Mouse (Mus musculus): ENCODE measurements around the gene Spin4. TPM values are rescaled to one million over a fixed set of nuclear protein-coding genes. Genes with fewer than 3 reads are reported as not detected.

Spin4 gene
- total and polyA plus RNA-seq, 3 experiments: 0.08 TPM; not detected in 2

- TF ChIP-seq POLR2AphosphoS5 (IDR thresholded peaks at IDR 0.05; ENCODE audit: borderline replicate concordance, low read depth, low read length) (no peak), GATA1 (IDR thresholded peaks at IDR 0.05; ENCODE audit: low read depth, low read length) (no peak)
These were observed 14.4 kb downstream of the Spin4 start (continued) for GRCm38 (mm10) chrX:95012033-95012432.

- H3K4me1 ChIP-seq (ENCODE audit: control insufficient read depth in 1 of 2, insufficient read depth in 2 of 2, low read length in 2 of 2): no peaks in the 10 kb centered on the region
These were observed 27.6 kb downstream of the Spin4 start for GRCm38 (mm10) chrX:94998845-94999244.

GRCm38 (mm10) chrX:94994113-94994512 lies 32.4 kb downstream of the Spin4 start:
- no peak overlapping the region for H3K4me3 ChIP-seq (ENCODE audit: control insufficient read depth in 1 of 2, insufficient read depth in 1 of 2, low read depth in 2 of 2, low read length in 2 of 2)
- no peak overlapping the region for H3K9ac ChIP-seq (ENCODE audit: control insufficient read depth, low read depth, low read length, poor library complexity, severe bottlenecking)
- no peaks in the 10 kb centered on the region for H3K4me1 ChIP-seq (ENCODE audit: control insufficient read depth in 1 of 2, insufficient read depth in 2 of 2, low read length in 2 of 2)
- TF ChIP-seq MYB (IDR thresholded peaks at IDR 0.05; ENCODE audit: low read depth, low read length) (no peak), ETS1 (IDR thresholded peaks at IDR 0.05; ENCODE audit: low read depth, low read length) (no peak), UBTF (IDR thresholded peaks at IDR 0.05; ENCODE audit: borderline replicate concordance, insufficient read depth, low read depth, low read length) (no peak)
- H3K27ac ChIP-seq (ENCODE audit: control insufficient read depth, low read depth, low read length): no peak overlapping the region
- H3K79me2 ChIP-seq (ENCODE audit: control insufficient read depth, insufficient read depth, low read length, poor library complexity): no peaks in the 10 kb centered on the region
- DNase-seq (ENCODE audit: low read depth, low spot score): no peak
- H3K9me3 ChIP-seq (replicated peaks; ENCODE audit: insufficient read depth, low read length): no peaks in the 10 kb centered on the region
- no peaks in the 10 kb centered on the region for H3K36me3 ChIP-seq (ENCODE audit: control insufficient read depth in 1 of 2, insufficient read depth in 2 of 2, low read length in 2 of 2)
- H3K27me3 ChIP-seq (ENCODE audit: control insufficient read depth in 1 of 2, insufficient read depth in 2 of 2, low read length in 2 of 2): no peaks in the 10 kb centered on the region

More at GRCm38 (mm10) chrX:94998845-94999244, 27.6 kb downstream of the Spin4 start:
- H3K9ac ChIP-seq (ENCODE audit: control insufficient read depth, low read depth, low read length, poor library complexity, severe bottlenecking): no peak overlapping the region
- no peaks in the 10 kb centered on the region for H3K9me3 ChIP-seq (replicated peaks; ENCODE audit: insufficient read depth, low read length)
- H3K36me3 ChIP-seq (ENCODE audit: control insufficient read depth in 1 of 2, insufficient read depth in 2 of 2, low read length in 2 of 2): no peaks in the 10 kb centered on the region
- H3K27ac ChIP-seq (ENCODE audit: control insufficient read depth, low read depth, low read length): no peak overlapping the region
- no peak for DNase-seq (ENCODE audit: low read depth, low spot score)
- H3K27me3 ChIP-seq (ENCODE audit: control insufficient read depth in 1 of 2, insufficient read depth in 2 of 2, low read length in 2 of 2): no peaks in the 10 kb centered on the region
- peak in 1 of 3 experiments; percentile 11; a peak in 1 of 6 replicates for TF ChIP-seq CTCF (IDR thresholded peaks at IDR 0.05 in 2 of 3, conservative IDR thresholded peaks at IDR 0.05 in 1 of 3; ENCODE audit: control insufficient read depth in 1 of 3, insufficient read depth in 1 of 3, low read depth in 2 of 3, low read length in 3 of 3, poor library complexity in 1 of 3, severe bottlenecking in 1 of 3)
- no peak for TF ChIP-seq NRF1 (IDR thresholded peaks at IDR 0.05; ENCODE audit: insufficient read depth, low read depth, low read length, poor library complexity, severe bottlenecking)
- H3K4me3 ChIP-seq (ENCODE audit: control insufficient read depth in 1 of 2, insufficient read depth in 1 of 2, low read depth in 2 of 2, low read length in 2 of 2): no peak overlapping the region
- no peaks in the 10 kb centered on the region for H3K79me2 ChIP-seq (ENCODE audit: control insufficient read depth, insufficient read depth, low read length, poor library complexity)

- Histone ChIP-seq H3K4me1 (ENCODE audit: control insufficient read depth in 1 of 2, insufficient read depth in 2 of 2, low read length in 2 of 2) (no peaks in the 10 kb centered on the region), H3K27me3 (ENCODE audit: control insufficient read depth in 1 of 2, insufficient read depth in 2 of 2, low read length in 2 of 2) (no peaks in the 10 kb centered on the region), H3K9ac (ENCODE audit: control insufficient read depth, low read depth, low read length, poor library complexity, severe bottlenecking) (no peak overlapping the region), H3K79me2 (ENCODE audit: control insufficient read depth, insufficient read depth, low read length, poor library complexity) (no peaks in the 10 kb centered on the region), H3K36me3 (ENCODE audit: control insufficient read depth in 1 of 2, insufficient read depth in 2 of 2, low read length in 2 of 2) (no peaks in the 10 kb centered on the region), H3K9me3 (replicated peaks; ENCODE audit: insufficient read depth, low read length) (no peaks in the 10 kb centered on the region), H3K4me3 (ENCODE audit: control insufficient read depth in 1 of 2, insufficient read depth in 1 of 2, low read depth in 2 of 2, low read length in 2 of 2) (no peak overlapping the region), H3K27ac (ENCODE audit: control insufficient read depth, low read depth, low read length) (no peak overlapping the region)
- no peak for TF ChIP-seq UBTF (IDR thresholded peaks at IDR 0.05; ENCODE audit: borderline replicate concordance, insufficient read depth, low read depth, low read length)
- TF ChIP-seq POLR2AphosphoS5 (IDR thresholded peaks at IDR 0.05; ENCODE audit: borderline replicate concordance, low read depth, low read length): no peak
- no peak for TF ChIP-seq MAZ (IDR thresholded peaks at IDR 0.05; ENCODE audit: low read depth, low read length)
- TF ChIP-seq BHLHE40 (IDR thresholded peaks at IDR 0.05; ENCODE audit: borderline replicate concordance, low read depth, low read length): no peak
- DNase-seq (ENCODE audit: low read depth, low spot score): no peak
These were observed 35.6 kb downstream of the Spin4 start for GRCm38 (mm10) chrX:94990903-94991302.

Measured in MEL (cell line).